Mouse (Mus musculus) forebrain, embryonic 16.5 days (tissue): ENCODE data around the gene Hs1bp3. TPM values are rescaled to one million over a fixed set of nuclear protein-coding genes. Genes with fewer than 3 reads are reported as not detected.
A peak's percentile ranks its signal among the peaks of the same experiment; 100 is the strongest.

Experiments used
- ATAC-seq: fragments of 200-750 bp; cut with Nextera tagmentation; 2 replicates; pipeline ENCODE4 v1.8.0; 2017; ENCODE audit warnings: mild to moderate bottlenecking, moderate library complexity
- H3K27ac ChIP-seq: fragments of 300-500 bp; sonication (generic); 2 replicates; pipeline ENCODE4 v1.5.1; 2014; ENCODE audit warnings: low read length, control low read depth
- H3K27me3 ChIP-seq: fragments of 300-500 bp; sonication (generic); replicated peaks from 2 replicates; pipeline ENCODE4 v1.6.1; 2014; ENCODE audit warnings: low read length; ENCODE audit not compliant: control insufficient read depth, insufficient read depth
- H3K36me3 ChIP-seq: fragments of 300-500 bp; sonication (generic); 2 replicates; pipeline ENCODE4 v1.6.1; 2014; ENCODE audit not compliant: control insufficient read depth, insufficient read depth
- H3K4me1 ChIP-seq: fragments of 300-500 bp; sonication (generic); replicated peaks from 2 replicates; pipeline ENCODE4 v1.6.1; 2014; ENCODE audit warnings: low read length; ENCODE audit not compliant: control insufficient read depth, insufficient read depth
- H3K4me2 ChIP-seq: fragments of 300-500 bp; sonication (generic); 2 replicates; pipeline ENCODE4 v1.6.1; 2014; ENCODE audit warnings: mild to moderate bottlenecking, low read length, control low read depth
- H3K4me3 ChIP-seq: fragments of 300-500 bp; sonication (generic); replicated peaks from 2 replicates; pipeline ENCODE4 v1.5.1; 2014; ENCODE audit warnings: mild to moderate bottlenecking, low read length, control low read depth
- H3K9ac ChIP-seq: fragments of 300-500 bp; sonication (generic); replicated peaks from 2 replicates; pipeline ENCODE4 v1.6.1; 2014; ENCODE audit warnings: low read depth, low read length, control low read depth
- H3K9me3 ChIP-seq: fragments of 300-500 bp; sonication (generic); 2 replicates; pipeline ENCODE4 v1.6.1; 2016; ENCODE audit warnings: low read length; ENCODE audit not compliant: control insufficient read depth
- WGBS: fragments of 180-500 bp; shearing (Covaris S2); extraction: QIAGEN DNeasy Blood & Tissue Kit; methylation state at CpG from one replicate; pipeline ENCODE4 v1.1.7; 2014; 5-methylcytosine and 5-hydroxymethylcytosine counted together
- polyA plus RNA-seq: library from polyadenylated mRNA; unstranded; fragments of >200 nt; fragmentation: Nextera tagmentation; extraction: Ambion mirVana; gene quantifications from 2 replicates; pipeline ENCODE4 v1.2.1, GENCODE M21; 2015

Hs1bp3 gene
- polyA plus RNA-seq, 1 experiment from 2014 or later, result 11.1 TPM

DNA sequence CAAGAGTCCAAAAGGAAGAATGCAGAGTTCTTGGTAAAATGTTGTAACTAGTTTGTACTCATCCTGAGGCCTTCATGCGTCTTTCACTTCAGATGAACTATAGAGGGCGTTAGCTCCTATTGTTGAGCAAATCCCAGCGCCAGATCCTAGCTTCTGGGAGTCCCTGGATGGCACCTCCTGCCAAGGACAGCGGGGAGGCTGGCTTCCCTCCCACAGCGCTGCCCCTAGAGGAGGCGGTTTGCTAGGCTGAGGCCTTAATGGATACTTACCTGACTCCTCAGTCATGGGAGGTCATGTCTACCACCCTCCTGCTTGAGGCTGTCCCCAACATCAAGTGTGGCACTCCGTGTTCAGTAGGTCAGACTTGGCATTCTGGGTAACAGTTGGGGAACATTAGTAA lies 16.0 kb downstream of the Hs1bp3 start:
- Histone ChIP-seq H3K9ac (no peak overlapping the region), H3K4me1 (peaks cover 28% of the 10 kb centered on the region), H3K4me2 (no peak overlapping the region), H3K27ac (no peak overlapping the region), H3K36me3 (peaks cover 3% of the 10 kb centered on the region; the same call in 1 of the 2 replicates), H3K4me3 (no peak overlapping the region), H3K9me3 (no peaks in the 10 kb centered on the region), H3K27me3 (no peaks in the 10 kb centered on the region)
- 91% methylated on average over 7 of the region's 7 CpGs for WGBS
- ATAC-seq, result no peak

DNA sequence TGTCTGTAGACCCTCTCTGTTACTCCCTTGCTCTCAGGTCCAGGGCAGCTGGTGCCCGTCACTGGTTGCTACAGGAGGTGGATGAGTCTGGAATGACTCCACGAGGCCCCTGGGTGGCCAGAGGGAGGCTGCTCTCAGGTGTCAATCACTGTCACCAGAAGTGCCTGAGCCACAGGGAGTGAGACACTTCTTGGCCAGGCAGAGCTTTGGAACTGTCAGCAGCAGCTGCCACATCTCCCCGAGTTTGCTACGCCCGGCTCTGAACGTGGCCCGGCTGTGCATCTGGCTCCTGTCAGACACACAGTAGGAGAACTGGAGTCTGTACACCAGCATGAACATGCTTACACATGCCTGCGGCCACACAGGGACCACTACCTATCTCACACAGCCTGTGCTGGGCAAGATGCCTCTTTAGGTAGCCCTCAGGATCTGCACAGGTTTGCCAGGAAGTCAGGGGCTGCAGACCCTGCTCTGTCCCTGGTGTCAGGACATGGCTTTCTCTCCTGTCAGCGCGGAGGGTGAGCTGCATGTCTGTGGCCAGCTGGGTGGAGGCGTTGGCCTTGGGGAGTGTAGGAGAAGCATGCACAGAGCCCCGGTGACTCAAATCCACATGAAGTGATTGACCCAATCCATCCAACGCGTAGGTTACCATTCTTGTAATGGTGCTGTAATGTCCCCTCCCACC lies 18.4 kb downstream of the Hs1bp3 start:
- Histone ChIP-seq H3K9me3 (no peaks in the 10 kb centered on the region), H3K4me2 (no peak overlapping the region), H3K36me3 (peaks cover 3% of the 10 kb centered on the region; the same call in 1 of the 2 replicates), H3K4me1 (peaks cover 25% of the 10 kb centered on the region), H3K27ac (peak overlapping the region; percentile 21; the same call in 1 of the 2 replicates), H3K9ac (no peak overlapping the region), H3K27me3 (no peaks in the 10 kb centered on the region), H3K4me3 (no peak overlapping the region)
- peak; percentile 7; the same call in 1 of the 2 replicates for ATAC-seq
- 55% methylated on average over 14 of the region's 14 CpGs for WGBS

DNA sequence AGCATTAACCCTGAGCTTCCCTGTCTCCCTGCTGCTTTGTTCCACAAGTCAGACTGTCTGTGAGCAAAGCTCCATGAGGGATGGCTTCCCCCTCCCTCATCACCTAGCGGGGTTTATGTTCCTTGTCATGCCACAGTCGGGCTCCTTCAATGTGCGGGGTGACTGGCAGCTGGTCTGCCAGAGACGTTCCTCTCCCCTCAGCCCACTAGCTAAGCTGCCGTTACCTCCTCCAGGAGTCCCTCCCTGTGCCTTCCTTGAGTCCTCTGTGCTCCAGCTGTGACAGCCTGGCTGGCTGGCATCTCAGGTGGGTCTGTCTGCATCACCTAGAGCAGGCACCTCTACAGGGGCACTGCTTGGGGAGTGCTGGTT lies 18.9 kb downstream of the Hs1bp3 start:
- H3K36me3 ChIP-seq, result peaks cover 3% of the 10 kb centered on the region; the same call in 1 of the 2 replicates
- WGBS, result 39% methylated on average over 5 of the region's 5 CpGs

DNA sequence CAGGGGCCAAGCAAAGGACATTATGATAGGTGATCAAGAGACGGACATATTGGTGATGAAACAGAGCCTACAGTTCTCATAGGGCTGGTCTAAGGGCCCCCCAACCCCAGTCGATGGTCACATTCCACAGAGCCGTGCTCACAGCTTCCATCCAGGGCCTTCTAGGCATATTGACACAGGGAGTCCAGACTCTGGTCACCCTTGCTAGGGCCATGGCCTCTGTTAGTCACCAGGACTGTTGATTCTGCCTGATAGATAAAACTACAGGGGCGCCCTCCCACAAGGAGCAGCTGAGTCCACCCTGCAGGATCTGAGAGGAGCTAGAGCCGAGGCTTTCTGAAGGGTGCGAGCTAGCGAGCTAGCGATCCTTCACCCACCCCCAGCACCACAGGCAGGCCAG lies 20.4 kb downstream of the Hs1bp3 start:
- Histone ChIP-seq H3K4me2 (no peak overlapping the region), H3K36me3 (peaks cover 3% of the 10 kb centered on the region; the same call in 1 of the 2 replicates), H3K4me1 (peaks cover 11% of the 10 kb centered on the region), H3K4me3 (no peak overlapping the region), H3K27me3 (no peaks in the 10 kb centered on the region), H3K9me3 (no peaks in the 10 kb centered on the region), H3K9ac (no peak overlapping the region), H3K27ac (no peak overlapping the region)
- WGBS, result 93% methylated on average over 8 of the region's 8 CpGs
- no peak for ATAC-seq

More for the DNA sequence above, 18.9 kb downstream of the Hs1bp3 start:
- H3K4me2 ChIP-seq, result no peak overlapping the region
- no peaks in the 10 kb centered on the region for H3K27me3 ChIP-seq
- no peak for ATAC-seq
- H3K4me3 ChIP-seq, result no peak overlapping the region
- no peaks in the 10 kb centered on the region for H3K9me3 ChIP-seq
- H3K27ac ChIP-seq, result no peak overlapping the region
- 0 out of 2 replicates have a peak overlapping the region, but pooled peaks have one; percentile 36 for H3K9ac ChIP-seq
- peaks cover 22% of the 10 kb centered on the region for H3K4me1 ChIP-seq

DNA sequence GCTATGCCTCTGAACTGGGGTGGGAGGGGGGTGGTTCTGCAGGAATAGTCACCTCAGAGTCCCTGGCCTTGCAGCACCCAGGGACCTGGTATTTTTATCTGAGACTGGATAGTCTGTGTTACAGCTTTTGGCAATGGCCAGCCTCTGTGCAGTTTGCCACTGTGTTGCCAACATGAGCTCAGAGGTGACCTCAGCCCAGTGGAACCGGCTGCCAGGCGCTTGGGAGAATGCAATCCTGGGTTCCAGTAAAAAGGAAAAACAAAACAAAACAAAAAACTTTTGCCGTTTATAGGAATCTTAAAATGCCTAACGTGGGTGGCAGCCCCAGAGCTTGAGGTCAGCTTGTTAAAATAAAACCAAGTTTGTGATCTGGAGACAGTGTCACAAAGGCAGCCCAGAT lies 21.0 kb downstream of the Hs1bp3 start:
- ATAC-seq, result no peak
- no peak overlapping the region for H3K4me2 ChIP-seq
- H3K4me1 ChIP-seq, result peaks cover 11% of the 10 kb centered on the region
- H3K9ac ChIP-seq, result no peak overlapping the region
- H3K27me3 ChIP-seq, result no peaks in the 10 kb centered on the region
- peaks cover 2% of the 10 kb centered on the region; the same call in 1 of the 2 replicates for H3K36me3 ChIP-seq
- no peaks in the 10 kb centered on the region for H3K9me3 ChIP-seq
- H3K4me3 ChIP-seq, result no peak overlapping the region
- no peak overlapping the region for H3K27ac ChIP-seq
- 72% methylated on average over 4 of the region's 4 CpGs for WGBS

DNA sequence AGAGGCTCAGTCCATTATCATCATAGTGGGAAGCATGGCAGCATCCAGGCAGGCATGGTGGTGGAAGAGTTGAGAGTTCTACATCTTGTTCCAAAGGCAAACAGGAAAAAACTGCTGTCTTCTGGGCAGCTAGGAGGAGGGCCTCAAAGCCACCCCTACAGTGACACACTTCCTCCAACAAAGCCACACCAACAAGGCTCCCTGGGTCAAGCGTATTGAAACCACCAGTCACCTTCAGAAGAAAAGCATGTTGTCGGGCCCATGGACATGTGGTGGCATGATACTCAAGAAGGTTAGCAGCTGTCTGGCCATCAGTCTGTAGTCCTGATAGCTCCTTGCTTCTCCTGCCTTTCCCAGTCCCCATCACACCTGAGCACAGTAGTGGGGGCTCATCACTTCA lies 22.3 kb downstream of the Hs1bp3 start:
- no peaks in the 10 kb centered on the region for H3K27me3 ChIP-seq
- H3K9me3 ChIP-seq, result no peaks in the 10 kb centered on the region
- no peak for ATAC-seq
- no peak overlapping the region for H3K4me2 ChIP-seq
- 97% methylated on average over 2 of the region's 2 CpGs for WGBS
- H3K36me3 ChIP-seq, result no peaks in the 10 kb centered on the region; the same call in 1 of the 2 replicates
- H3K4me3 ChIP-seq, result no peak overlapping the region
- H3K4me1 ChIP-seq, result peaks cover 11% of the 10 kb centered on the region
- H3K27ac ChIP-seq, result no peak overlapping the region
- H3K9ac ChIP-seq, result no peak overlapping the region

DNA sequence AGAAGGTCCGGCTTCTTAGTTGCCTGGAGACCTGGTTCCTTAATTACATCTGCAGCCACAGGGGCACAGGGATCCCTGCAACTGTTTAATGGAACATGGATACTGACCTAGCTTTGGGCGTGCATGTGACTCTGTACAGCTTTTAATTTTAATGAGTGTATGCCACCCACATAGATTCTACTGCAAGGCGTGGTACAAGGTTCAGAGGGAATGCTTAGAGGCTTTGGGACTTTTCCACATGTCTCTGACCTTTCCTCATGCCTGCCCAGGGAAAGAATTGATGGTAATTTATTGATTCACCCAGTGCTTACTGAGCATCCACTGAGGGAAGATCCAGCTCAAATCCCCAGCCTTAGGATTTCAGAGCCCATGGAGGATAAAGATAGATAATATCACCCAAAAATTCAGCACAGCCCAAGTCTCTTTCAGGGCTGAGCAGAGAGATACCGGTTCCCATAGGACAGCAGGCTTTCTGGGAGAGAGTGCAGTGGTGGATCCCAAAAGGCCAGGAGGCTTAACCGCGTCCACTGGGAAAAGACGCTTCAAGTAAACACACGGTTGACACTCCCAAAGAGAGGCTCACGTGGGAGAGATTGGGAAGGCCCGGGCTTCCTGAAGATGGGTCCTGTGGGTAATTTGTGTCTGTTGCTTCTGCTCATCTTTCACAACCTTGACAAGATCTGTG lies 23.5 kb downstream of the Hs1bp3 start:
- H3K36me3 ChIP-seq, result no peaks in the 10 kb centered on the region; the same call in 1 of the 2 replicates
- WGBS, result 90% methylated on average over 10 of the region's 10 CpGs
- no peak for ATAC-seq

DNA sequence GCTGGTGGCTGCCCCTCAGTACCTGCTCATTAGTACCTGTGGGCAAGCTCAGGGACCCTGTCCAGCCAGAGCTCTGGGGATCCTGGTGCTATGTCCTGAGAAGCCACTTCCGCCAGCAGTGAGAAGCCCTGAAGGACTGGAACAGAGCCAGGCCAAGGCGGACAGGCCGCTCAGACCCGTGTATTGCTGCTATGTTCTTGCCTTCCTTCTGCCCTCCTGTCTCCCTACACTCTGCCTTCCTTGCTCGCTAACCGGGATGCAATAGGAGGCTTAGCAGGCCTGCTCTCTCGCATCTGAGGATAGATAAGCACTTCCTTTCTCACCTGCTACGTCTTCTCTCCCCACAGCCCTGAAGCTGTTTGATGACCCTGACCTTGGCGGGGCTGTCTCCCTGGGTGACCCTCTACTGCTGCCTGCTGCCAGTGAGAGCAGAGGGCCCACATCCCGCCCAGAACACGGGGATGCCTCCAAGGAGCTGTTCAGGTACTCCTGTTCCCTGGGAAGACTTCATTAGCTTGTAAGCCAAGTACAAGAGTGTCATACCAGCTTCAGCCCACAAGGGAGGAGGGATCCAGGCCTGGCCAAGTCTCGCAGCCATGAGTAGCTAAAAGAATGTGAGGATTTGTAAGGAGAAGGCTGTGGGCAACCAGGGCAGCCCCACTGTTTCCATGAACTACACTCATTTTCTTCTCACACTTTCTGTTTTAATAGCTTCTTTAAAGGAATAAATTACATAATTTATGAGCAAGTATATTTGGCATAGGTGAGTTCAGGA lies 24.2 kb downstream of the Hs1bp3 start:
- Histone ChIP-seq H3K27ac (no peak overlapping the region), H3K9ac (no peak overlapping the region), H3K4me3 (no peak overlapping the region), H3K4me1 (no peaks in the 10 kb centered on the region), H3K36me3 (no peaks in the 10 kb centered on the region; the same call in 1 of the 2 replicates), H3K4me2 (no peak overlapping the region), H3K9me3 (no peaks in the 10 kb centered on the region), H3K27me3 (no peaks in the 10 kb centered on the region)
- WGBS, result 81% methylated on average over 12 of the region's 12 CpGs
- ATAC-seq, result no peak

More for the DNA sequence above, 23.5 kb downstream of the Hs1bp3 start:
- Histone ChIP-seq H3K9me3 (no peaks in the 10 kb centered on the region), H3K4me2 (no peak overlapping the region), H3K27me3 (no peaks in the 10 kb centered on the region), H3K4me3 (no peak overlapping the region), H3K27ac (no peak overlapping the region), H3K4me1 (peaks cover 5% of the 10 kb centered on the region), H3K9ac (no peak overlapping the region)

DNA sequence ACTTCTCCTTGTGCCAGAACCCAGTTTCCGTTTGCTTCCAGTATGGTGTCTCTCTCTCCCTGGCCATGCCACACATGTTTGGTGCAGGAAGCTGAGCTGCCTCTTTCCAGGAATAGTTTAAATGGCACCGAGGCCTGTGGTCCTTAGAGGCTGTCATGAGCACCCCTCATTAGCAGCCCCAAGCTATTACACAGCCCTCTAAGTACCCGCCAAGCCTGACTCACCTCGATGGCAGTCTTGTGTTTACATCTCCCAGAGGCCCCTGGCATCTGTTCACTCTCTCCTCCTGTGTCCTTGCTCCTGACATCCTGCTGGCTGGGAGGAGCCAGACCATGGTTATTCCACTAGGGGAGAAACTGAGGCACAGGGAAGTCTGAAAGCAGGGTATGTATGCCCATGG lies 25.3 kb downstream of the Hs1bp3 start:
- H3K4me3 ChIP-seq, result no peak overlapping the region
- no peaks in the 10 kb centered on the region for H3K27me3 ChIP-seq
- H3K36me3 ChIP-seq, result no peaks in the 10 kb centered on the region; the same call in 1 of the 2 replicates
- H3K27ac ChIP-seq, result no peak overlapping the region
- H3K9ac ChIP-seq, result no peak overlapping the region
- 33% methylated on average over 4 of the region's 4 CpGs for WGBS
- no peak overlapping the region for H3K4me2 ChIP-seq
- H3K4me1 ChIP-seq, result no peaks in the 10 kb centered on the region
- no peaks in the 10 kb centered on the region for H3K9me3 ChIP-seq
- no peak for ATAC-seq
